Mouse (Mus musculus) MN1 (cell line): ENCODE measurements around the gene Slc22a5.
"Not testable (repeated sequence)": the region's sequence is repeated elsewhere in the genome, so short reads cannot be mapped to it uniquely, and the experiment has no call there.

ENCODE experiments used
- DNase-seq: peaks from one replicate; pipeline ENCODE4 v3.0.0-alpha.2; 2016; ENCODE audit warnings: low spot score

The Slc22a5 gene

DNA sequence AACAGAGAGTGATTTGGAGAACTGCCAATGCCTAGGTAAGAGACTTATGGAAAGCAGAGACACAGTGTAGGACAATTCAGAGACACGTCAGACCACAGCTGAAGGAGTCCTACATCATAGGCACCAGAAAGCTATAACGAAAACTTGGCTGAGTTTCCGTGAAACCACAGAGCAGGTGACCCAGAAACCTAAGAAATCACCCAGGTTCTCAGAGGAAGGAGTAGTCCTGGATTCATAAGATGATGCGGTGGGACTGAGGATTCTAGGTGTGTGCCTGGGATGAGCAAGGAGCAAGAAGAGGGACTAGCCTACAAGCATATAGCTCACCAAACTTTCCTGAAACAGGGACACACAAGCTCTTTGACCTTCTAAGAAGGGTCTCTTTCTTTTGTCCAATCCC lies 3.2 kb downstream of the Slc22a5 start:
- no peak for DNase-seq

DNA sequence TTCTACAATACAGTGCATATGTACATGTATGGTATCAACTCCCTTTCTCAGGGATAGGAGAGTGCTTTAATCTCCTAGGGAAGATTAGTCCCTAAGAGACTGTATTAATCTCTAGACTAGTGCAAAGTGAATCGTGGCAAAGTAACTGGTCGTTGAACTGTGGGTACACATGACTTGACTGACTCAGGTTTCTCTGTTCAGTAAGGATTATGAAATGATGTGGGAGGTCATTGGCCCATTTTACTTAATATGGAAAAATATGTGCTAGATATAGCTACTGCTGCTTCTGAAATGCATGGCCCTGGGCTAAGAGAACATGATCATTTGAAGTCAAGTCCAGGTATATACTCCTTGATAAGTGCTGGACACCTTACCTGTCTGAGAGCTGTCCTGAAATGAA lies 8.2 kb downstream of the Slc22a5 start:
- DNase-seq: no peak

DNA sequence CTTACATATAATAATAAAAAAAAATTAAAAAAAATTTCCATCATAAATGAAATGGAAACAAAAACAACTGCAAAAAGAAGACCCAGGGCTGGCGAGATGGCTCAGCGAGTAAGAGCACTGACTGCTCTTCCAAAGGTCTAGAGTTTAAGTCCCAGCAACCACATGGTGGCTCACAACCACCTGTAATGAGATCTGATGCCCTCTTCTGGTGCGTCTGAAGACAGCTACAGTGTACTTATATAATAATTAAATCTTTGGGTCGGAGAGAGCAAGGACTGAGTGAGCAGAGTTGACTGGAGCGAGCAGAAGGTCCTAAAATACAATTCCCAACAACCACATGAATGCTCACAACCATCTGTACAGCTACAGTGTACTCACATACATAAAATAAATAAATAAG lies 13.4 kb downstream of the Slc22a5 start:
- DNase-seq: not testable (repeated sequence)

DNA sequence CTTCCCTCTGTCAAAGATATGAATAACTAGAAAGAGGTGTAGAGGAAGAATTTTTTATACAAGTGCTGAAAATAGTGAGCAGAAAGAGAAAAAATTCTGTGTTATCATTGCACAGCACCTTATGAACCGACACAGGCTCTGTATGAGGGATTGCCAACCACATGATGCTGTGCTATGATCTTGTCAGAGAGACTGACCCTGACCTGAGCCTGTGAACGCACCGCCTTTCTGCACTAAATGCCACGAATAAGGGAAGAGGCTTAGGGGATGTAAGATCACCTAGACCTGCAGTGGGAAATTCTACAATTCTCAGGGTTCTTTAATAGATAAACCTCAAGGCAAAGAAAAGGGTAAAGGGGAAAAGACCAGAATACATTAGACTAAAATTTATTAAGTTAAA lies 15.0 kb downstream of the Slc22a5 start:
- no peak for DNase-seq

DNA sequence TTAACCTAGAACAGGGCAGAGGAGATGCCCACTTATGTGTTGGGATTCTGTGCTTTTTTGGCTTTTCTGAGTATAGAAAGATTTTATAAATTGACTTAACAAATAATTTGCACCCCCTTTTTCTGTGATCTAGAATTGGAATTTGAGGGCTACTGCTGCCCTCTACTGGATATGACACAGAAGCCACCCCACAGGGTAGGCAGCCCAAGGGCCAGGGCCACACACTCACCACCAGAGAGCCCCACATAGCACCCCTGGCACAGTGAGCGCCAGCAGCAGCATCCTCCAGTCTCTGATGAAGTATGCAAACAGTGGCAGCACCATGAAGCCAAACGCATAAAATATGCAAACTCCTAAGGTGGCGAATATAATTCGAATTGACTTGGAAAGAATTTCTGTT lies 16.8 kb downstream of the Slc22a5 start:
- DNase-seq: no peak

DNA sequence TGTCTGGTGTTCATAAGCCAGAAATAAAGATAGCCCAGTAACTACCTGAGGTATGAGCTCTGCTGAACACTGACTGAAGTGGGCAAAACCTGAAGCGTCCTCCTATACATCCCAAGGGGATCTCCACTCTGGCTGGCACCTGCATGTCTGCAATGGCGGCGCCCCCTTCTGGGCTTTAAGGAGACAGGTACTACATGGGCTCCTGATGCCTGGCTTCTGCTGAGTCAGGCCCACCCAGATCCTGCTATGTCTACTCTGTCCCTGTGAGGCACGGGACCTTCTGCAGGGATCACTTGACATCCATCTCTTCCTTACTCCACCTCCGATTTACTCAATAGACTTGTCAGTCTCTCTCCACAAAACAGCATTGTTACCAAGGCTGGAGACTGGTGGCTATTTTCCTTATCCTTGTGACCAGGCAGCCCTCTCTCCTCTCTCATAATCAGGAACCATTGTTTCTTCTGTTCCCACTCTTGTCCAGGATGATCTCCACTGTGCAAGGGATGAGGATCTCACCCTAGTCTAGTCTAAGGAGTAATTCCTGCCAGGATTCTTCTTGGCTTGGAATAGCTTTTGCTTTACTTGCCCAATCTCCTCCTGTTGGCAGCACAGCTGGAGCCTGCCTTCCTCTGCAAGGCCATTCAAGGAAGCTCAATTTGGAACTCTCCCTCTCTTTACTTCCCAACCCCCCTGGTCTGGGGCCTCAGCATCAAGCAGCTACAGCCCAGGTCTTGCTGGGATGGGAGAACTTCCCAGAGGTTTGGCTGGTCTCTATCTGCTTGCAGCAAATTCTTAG lies 17.4 kb downstream of the Slc22a5 start:
- DNase-seq: not testable (repeated sequence)

DNA sequence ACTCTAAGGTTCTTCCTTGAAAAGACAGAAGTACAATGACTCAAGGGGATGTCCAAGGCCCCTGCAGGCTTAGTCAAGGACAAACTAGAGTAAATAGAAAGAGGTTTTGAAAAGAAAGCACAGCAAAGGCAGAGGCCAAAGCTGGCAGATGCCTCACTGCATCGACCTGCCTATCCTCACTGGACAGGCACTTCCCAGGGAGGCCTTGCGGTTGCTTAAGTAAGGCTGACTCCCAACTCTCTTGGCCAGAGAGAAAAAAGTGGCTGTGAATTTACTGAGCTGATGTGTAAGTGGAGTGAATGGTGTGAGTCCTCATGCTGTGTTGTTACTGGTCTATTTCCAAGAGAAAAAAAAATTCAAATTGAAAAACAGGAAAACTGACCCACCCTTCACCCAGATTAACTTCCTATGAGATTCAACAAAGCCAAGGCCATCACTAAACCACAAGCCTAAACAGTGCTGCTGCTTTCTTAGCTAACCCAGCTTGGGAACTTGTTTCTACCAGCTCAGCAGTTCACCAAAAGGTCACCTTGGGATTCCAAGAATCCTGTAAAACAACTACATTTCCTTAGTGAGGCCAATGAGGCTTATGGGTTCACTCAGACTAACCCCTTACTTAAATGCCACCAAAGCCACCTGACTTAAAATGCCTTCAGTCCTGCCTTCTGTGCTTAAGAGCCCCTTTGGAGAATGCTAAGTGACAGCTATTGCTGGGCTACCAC lies 19.5 kb downstream of the Slc22a5 start:
- DNase-seq: no peak

DNA sequence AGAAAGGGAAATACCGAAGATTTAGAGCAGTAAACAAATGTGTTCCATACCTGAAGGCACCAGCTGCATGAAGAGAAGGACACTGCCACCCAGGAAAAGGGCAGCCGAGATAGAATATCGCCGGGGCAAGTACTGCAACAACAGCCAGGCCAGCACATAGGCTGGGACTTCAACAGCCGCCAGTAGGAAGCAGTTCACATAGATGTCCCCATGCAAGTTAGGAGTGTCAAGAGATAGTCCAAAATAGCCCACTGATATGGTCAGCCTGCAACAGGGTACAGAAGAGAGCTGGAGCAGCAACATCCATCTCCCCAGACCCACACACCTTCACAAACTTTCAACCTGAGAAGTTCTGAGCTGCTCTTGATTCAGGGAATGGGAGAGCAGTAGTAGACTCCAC lies 22.3 kb downstream of the Slc22a5 start:
- DNase-seq: no peak

DNA sequence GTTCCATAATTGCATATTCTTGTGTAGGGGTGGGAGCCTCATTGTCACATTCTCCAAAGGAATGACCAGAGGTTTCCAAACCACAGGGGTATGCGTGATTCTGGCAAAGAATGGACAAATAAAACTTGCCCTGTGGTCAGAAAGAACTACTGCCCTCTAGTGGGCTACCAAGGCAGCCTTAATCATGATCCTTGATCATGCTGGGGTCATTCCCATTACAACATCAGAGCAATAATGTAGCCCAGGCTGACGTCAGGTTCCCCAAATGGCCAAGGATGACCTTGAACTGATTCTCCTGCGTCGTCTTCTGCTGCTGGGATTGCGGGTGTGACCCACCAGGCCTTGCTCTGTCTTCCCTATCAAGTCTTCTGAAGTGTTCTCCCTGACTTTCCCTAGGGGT lies 23.1 kb downstream of the Slc22a5 start:
- DNase-seq: not testable (repeated sequence)

DNA sequence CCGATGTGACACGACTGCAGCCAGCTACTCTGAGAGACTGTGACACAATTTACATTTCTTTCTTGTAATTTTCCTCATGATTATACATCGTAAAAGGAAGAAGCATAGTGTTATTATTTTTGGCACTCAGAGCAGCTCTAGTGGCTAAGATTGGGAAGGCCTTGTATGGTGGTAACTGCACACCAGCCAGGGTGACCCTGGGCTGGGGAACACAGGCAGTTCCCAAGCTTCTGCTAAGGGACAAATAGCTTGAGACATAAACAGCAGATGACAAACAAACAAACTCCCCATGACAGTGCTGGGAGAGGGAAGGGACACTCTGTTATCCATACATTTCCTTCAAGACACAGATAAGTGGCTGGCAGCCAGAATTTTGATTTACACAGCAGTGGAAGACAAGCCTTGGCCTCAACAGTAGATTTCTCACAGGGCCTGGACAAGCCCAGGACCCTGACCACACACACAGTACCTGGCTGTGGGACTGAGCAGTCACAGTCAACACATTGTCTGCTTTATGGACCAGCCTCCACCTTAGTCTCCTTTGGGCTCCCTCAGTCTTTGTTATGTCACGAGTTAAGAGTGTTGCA lies 26.6 kb downstream of the Slc22a5 start:
- not testable (repeated sequence) for DNase-seq

DNA sequence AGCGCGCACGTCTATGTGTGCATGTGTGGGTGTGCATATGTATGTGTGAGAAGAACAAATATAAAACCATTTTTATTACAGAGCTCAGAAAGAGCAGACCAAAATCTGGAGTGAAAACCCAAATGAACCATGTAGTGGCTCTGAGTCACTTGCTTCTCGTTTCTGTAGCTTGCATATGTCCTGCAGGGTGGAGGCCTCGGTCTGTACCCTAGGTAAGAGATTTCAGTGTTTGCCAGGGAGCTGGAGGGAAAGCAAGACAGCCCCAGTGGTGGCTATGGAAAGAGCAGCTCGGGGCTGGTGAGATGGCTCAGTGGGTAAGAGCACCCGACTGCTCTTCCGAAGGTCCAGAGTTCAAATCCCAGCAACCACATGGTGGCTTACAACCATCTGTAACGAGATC lies 30.5 kb downstream of the Slc22a5 start:
- DNase-seq: peak; percentile 39

DNA sequence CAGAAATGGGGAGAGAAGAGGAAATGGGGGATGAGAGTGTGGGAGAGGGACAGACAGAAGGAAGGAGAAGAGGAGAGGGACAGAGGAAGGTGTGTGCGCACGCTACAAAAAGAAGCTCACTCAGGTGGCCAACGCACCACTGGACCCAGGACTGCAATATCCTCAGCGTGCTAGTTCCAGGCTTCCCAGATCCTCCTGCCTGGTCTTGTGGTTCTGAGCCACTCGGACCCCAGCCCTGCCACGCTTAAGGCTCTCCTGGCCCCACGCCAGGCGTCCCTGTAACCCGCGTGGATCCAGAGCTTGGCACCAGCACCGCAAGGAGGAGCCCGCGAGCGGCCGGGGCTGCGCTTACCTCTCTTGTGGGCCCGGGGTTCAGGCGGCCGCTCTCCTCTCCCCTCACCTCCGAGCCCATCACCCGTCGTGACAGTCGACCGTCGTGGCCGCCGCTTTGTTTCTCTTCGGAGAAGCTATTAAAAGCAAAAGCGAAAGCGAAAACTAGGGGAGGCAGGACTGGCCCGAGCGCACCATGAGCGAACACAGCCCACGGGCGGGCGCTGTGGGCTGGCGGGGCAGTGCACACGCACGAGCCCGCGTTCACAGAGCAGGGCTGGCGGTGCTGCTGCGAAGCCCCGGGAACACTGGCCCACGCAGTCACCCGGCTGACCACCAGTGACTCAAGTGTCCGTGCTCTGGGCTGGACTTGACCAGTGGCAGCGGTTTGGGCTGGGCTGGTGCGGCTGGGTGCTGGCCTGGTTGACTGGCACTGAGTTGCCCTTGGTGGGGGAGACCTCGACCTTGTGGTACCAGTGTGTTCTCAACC lies 32.5 kb downstream of the Slc22a5 start, which contains the start of gene Gm12216:
TSS of gene Gm12216 (minus strand) at position 496 of the 820 bp plus-strand sequence.
- peak; percentile 85 for DNase-seq

DNA sequence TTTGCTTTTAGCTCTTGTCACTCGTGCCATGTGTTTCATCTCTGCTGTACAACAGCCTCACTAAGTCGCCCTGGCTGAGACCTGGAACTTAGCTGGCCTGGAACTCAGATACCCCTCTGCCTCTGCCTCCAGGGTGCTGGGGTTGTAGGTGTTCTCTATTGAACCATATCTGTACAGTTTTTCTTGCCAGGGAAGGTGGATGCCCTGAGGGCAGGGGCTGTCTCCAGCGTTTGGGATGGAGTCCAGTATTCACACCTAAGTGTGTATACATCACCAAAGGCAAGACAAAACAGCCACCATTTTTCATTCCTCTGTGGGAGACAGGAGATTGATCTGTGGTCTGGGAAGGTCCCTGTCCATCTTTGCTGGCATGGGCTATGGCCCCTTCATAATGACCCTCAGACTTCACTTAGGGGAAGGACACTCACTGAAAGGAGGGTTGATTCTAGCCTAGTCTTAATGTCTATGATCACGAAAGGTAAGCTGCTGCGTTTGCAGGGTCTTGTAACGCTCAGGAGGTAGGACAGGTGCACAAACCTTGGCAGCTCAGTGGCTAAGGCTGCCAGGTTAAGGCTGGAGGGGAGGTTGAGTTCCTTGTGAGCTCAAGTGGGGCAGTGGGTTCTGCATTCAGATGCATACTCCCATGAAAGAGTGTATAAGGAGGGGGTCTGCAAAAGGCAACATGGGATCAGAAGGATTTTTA lies 33.3 kb downstream of the Slc22a5 start:
- DNase-seq: no peak

DNA sequence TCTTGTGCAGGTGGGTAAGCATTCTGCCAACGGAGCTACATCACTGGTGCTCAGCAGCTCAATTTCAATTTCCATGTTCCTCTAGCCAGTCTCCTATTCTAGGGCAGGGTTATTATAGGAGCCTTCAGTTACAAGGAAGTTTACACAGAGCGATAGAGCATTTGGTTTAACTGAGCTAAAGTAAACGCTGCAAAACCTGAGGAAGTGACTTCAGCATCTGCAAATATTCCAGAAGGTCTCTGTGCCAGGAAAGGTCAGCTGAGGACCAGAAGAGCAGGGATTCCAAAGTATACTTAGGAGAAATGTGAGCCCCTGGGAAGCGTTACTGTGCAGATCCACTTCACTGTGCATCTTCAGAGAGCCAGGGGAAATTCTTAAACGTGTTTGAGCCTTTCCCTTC lies 37.8 kb downstream of the Slc22a5 start:
- no peak for DNase-seq

DNA sequence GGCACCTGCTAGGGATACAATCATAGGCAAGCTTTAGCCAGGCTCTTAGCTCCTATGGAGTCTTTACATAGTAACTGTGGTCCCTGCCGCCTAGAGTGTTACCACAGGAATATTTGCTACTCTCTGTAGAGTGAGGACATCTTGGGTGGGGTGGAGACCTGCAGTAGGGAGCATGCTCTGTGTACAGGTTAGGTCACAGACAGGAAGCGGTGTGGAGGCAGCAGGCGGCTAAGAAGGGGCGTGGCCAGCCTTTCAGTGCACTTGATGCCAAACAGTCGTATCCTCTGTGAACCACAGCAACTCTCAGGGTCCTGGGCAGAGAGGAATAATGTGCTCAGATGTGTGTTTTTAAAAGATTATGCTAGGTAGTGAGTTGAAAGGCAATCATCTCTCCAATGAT lies 39.7 kb downstream of the Slc22a5 start:
- peak; percentile 49 for DNase-seq

DNA sequence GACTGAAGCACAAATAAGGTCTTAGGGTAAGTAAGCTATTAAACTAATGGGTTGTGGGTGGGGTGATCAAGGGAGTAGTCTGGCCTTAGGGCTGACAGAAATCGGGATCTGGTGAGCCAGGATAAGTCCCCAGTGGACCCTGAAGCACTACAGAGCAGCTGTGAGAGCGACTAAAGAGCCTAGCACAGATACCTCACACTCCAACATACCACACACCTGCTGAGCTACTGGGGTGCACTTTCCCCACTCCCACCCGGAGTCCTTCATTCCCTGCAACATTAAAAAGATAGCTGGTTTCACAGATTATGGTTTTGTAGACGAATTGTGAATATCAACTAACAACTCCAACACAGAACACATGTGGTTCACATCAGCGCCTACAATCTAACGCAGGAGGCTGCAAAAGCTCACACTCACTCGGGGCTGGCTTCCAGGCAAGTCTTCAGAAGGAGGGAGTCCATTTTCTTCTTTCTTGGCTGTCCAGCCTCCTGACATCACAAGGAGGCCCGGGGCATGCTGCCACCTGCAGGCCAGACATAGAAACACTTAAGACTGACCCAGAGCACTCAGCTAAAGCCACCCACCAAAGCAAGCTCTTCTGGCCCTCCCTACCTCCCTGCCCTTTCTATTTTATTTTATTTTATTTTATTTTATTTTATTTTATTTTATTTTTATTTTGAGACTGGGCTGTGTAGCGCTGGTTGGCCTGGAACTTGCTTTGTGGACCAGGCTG lies 41.7 kb downstream of the Slc22a5 start:
- peak; percentile 91 for DNase-seq

DNA sequence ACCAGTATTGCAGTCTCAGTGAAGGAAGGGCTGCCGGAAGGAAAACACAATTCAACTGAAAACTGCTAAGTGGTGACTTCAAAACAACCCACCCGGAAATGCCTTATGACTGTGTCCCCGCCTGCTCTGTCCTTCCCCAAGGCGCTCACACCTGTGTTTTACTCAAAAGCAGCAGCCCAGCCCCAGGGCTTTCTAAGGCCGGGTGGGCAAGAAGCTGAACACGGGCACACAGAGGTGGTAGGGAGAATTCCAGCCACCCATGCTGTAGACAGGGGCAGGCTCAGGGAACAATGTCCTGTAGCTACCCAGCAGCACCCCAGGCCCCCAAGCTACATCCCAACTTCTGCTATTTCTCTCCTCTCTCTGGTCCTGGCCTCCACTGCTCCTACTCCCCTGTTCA lies 45.8 kb downstream of the Slc22a5 start:
- no peak for DNase-seq

DNA sequence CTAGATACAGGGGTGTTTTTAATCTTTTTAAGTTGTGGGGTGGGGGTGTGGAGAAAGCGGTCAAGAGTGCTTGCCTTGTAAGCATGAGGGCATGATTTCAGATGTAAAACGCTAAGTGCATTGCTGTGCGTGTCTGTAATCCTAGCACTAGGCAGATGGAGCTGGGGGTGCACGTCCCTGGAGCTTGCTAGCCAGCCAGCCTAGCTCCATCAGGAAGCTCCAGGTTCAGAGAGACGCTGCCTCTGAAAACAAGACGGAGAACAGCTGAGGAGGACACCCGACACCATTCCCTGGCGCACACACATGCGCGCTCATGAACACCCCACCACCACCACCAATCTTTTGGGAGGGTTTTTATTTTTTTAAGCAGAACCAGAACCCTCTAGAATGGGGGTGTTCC lies 48.4 kb downstream of the Slc22a5 start:
- no peak for DNase-seq

DNA sequence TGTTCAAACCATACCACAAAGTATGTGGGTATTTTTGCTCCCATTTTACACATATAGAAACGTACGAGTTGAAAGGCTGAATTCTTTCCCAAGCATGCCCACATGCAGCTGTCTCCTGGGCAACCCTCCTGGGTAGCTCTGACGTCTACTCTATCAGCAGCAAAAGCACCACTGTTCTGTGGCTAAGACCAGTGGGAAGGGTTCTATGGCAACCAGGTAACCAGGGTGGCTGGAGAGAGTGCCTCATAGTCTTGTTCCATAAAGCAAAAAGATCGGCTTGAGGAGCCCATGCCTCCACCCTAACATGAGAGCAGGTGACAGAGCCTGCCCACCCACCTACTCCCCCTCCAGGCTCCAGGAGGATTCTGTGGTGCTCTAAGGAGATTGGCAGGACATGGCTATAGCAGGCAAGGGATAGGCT lies 49.3 kb downstream of the Slc22a5 start:
- DNase-seq: no peak

DNA sequence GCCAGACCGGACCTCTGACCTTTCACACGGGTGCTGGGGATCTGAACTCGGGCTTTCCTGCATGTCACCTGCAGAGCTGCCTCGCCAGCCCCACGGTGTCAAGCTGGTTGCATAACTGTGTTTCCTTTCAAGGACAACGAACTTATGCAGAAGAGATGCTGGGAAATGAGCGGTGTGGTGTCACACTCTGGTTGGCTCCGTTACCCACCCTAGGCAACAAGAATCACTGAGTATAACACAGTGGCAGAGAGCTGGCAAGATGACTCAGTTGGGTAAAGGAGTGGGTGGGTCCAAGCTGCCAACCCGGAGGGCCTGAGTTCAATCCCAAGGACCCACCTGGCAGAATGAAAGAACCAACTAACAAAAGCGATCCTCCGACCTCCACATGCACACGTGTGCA lies 49.9 kb downstream of the Slc22a5 start:
- no peak for DNase-seq
